Mouse (Mus musculus) hindbrain, embryonic 10.5 days (tissue): ENCODE results near the gene Cox6a2. TPM values are rescaled to one million over a fixed set of nuclear protein-coding genes. Genes with fewer than 3 reads are reported as not detected.

ENCODE experiments used
- DNase-seq: peaks from one replicate; pipeline ENCODE4 v3.0.0-alpha.2; 2017; ENCODE audit warnings: low spot score
- H3K27ac ChIP-seq: fragments of 300-500 bp; sonication (generic); 2 replicates; pipeline ENCODE4 v1.5.1; 2016; ENCODE audit warnings: mild to moderate bottlenecking, moderate library complexity
- H3K27me3 ChIP-seq: fragments of 300-500 bp; sonication (generic); 2 replicates; pipeline ENCODE4 v1.6.1; 2016; ENCODE audit warnings: mild to moderate bottlenecking; ENCODE audit not compliant: poor library complexity, insufficient read depth, severe bottlenecking
- H3K36me3 ChIP-seq: fragments of 300-500 bp; sonication (generic); 2 replicates; pipeline ENCODE4 v1.6.1; 2016; ENCODE audit warnings: mild to moderate bottlenecking, moderate library complexity
- H3K4me1 ChIP-seq: fragments of 300-500 bp; sonication (generic); replicated peaks from 2 replicates; pipeline ENCODE4 v1.6.1; 2016; ENCODE audit warnings: mild to moderate bottlenecking
- H3K4me3 ChIP-seq: fragments of 300-500 bp; sonication (generic); 2 replicates; pipeline ENCODE4 v1.5.1; 2016; ENCODE audit warnings: mild to moderate bottlenecking, moderate library complexity
- H3K9me3 ChIP-seq: fragments of 300-500 bp; sonication (generic); 2 replicates; pipeline ENCODE4 v1.6.1; 2016; ENCODE audit warnings: mild to moderate bottlenecking, moderate library complexity
- WGBS: fragments of 180-500 bp; shearing (Covaris S2); methylation state at CpG from one replicate; pipeline ENCODE4 v1.1.7; 2016; 5-methylcytosine and 5-hydroxymethylcytosine counted together
- polyA plus RNA-seq: library from polyadenylated mRNA; unstranded; fragments of >200 nt; fragmentation: Nextera tagmentation; extraction: Ambion mirVana; gene quantifications from 2 replicates; pipeline ENCODE4 v1.2.1, GENCODE M21; 2016

Gene Cox6a2
- polyA plus RNA-seq, 1 experiment from 2014 or later: not detected

- Histone ChIP-seq H3K27ac (no peak overlapping the region), H3K4me3 (no peak overlapping the region), H3K9me3 (no peaks in the 10 kb centered on the region), H3K4me1 (peaks cover 67% of the 10 kb centered on the region), H3K27me3 (peaks cover 14% of the 10 kb centered on the region; the same call in 1 of the 2 replicates), H3K36me3 (peaks cover 55% of the 10 kb centered on the region)
- WGBS: 95% methylated on average over 16 of the region's 16 CpGs
- no peak for DNase-seq
These were observed 36.1 kb upstream of the Cox6a2 start for GRCm38 (mm10) chr7:128242331-128242730.

GRCm38 (mm10) chr7:128240131-128240784 lies 34.1 kb upstream of the Cox6a2 start:
- Histone ChIP-seq H3K4me3 (no peak overlapping the region), H3K27ac (no peak overlapping the region), H3K4me1 (peaks cover 54% of the 10 kb centered on the region), H3K27me3 (peaks cover 5% of the 10 kb centered on the region; the same call in 1 of the 2 replicates), H3K36me3 (peaks cover 63% of the 10 kb centered on the region), H3K9me3 (no peaks in the 10 kb centered on the region)
- no peak for DNase-seq
- WGBS: 93% methylated on average over 27 of the region's 27 CpGs

- DNase-seq: no peak
- Histone ChIP-seq H3K4me1 (peaks cover 42% of the 10 kb centered on the region), H3K27ac (peak overlapping the region; percentile 97), H3K4me3 (peak overlapping the region; percentile 69), H3K36me3 (peaks cover 50% of the 10 kb centered on the region), H3K9me3 (no peaks in the 10 kb centered on the region), H3K27me3 (no peaks in the 10 kb centered on the region)
- 27% methylated on average over 4 of the region's 4 CpGs for WGBS
These were observed 32.8 kb upstream of the Cox6a2 start for GRCm38 (mm10) chr7:128238991-128239390.

GRCm38 (mm10) chr7:128237927-128238778 lies 32.0 kb upstream of the Cox6a2 start, which contains the start of gene 9130023H24Rik:
Gene 9130023H24Rik (minus strand): TSS chr7:128238031.
- Histone ChIP-seq H3K4me3 (peak within 1 kb of the TSS; percentile 69), H3K9me3 (no peaks in the 10 kb centered on the region), H3K27ac (peak within 1 kb of the TSS; percentile 97), H3K36me3 (peaks cover 46% of the 10 kb centered on the region), H3K4me1 (peaks cover 38% of the 10 kb centered on the region), H3K27me3 (no peaks in the 10 kb centered on the region)
- under 1% methylated on average over 72 of the region's 72 CpGs for WGBS
- DNase-seq: peak; percentile 100

GRCm38 (mm10) chr7:128237593-128237926 lies 31.4 kb upstream of the Cox6a2 start:
- Histone ChIP-seq H3K4me3 (peak overlapping the region; percentile 69), H3K27ac (peak overlapping the region; percentile 97), H3K4me1 (peaks cover 33% of the 10 kb centered on the region), H3K36me3 (peaks cover 40% of the 10 kb centered on the region), H3K27me3 (no peaks in the 10 kb centered on the region), H3K9me3 (no peaks in the 10 kb centered on the region)
- DNase-seq: no peak
- WGBS: under 1% methylated on average over 25 of the region's 25 CpGs

- 27% methylated on average over 37 of the region's 37 CpGs for WGBS
- H3K27me3 ChIP-seq: no peaks in the 10 kb centered on the region
- peak within 1 kb of the TSS; percentile 69 for H3K4me3 ChIP-seq
- peak within 1 kb of the TSS; percentile 97 for H3K27ac ChIP-seq
- peaks cover 34% of the 10 kb centered on the region for H3K36me3 ChIP-seq
- H3K4me1 ChIP-seq: peaks cover 33% of the 10 kb centered on the region
- no peaks in the 10 kb centered on the region for H3K9me3 ChIP-seq
- peak; percentile 89 for DNase-seq
These were observed 30.8 kb upstream of the Cox6a2 start, which contains the start of gene Armc5 for GRCm38 (mm10) chr7:128236856-128237592. Gene Armc5 (plus strand): TSS chr7:128237342.

GRCm38 (mm10) chr7:128236426-128236825 lies 30.2 kb upstream of the Cox6a2 start:
- H3K27me3 ChIP-seq: no peaks in the 10 kb centered on the region
- no peak for DNase-seq
- H3K4me1 ChIP-seq: peaks cover 33% of the 10 kb centered on the region
- H3K27ac ChIP-seq: peak overlapping the region; percentile 97; the same call in 1 of the 2 replicates
- WGBS: 96% methylated on average over 13 of the region's 13 CpGs
- peak overlapping the region; percentile 69 for H3K4me3 ChIP-seq
- no peaks in the 10 kb centered on the region for H3K9me3 ChIP-seq
- peaks cover 28% of the 10 kb centered on the region for H3K36me3 ChIP-seq

GRCm38 (mm10) chr7:128235481-128235880 lies 29.3 kb upstream of the Cox6a2 start:
- WGBS: 100% methylated on average over 1 of the region's 1 CpGs
- no peaks in the 10 kb centered on the region for H3K27me3 ChIP-seq
- no peak overlapping the region for H3K27ac ChIP-seq
- peaks cover 19% of the 10 kb centered on the region for H3K36me3 ChIP-seq
- no peaks in the 10 kb centered on the region for H3K9me3 ChIP-seq
- peaks cover 29% of the 10 kb centered on the region for H3K4me1 ChIP-seq
- no peak for DNase-seq
- H3K4me3 ChIP-seq: no peak overlapping the region

- no peaks in the 10 kb centered on the region for H3K9me3 ChIP-seq
- H3K27me3 ChIP-seq: no peaks in the 10 kb centered on the region
- no peak for DNase-seq
- no peak overlapping the region for H3K4me3 ChIP-seq
- no peak overlapping the region for H3K27ac ChIP-seq
- H3K36me3 ChIP-seq: peaks cover 12% of the 10 kb centered on the region
- H3K4me1 ChIP-seq: peaks cover 24% of the 10 kb centered on the region
- 88% methylated on average over 2 of the region's 2 CpGs for WGBS
These were observed 28.6 kb upstream of the Cox6a2 start for GRCm38 (mm10) chr7:128234796-128235195.

- H3K9me3 ChIP-seq: no peaks in the 10 kb centered on the region
- no peak overlapping the region for H3K4me3 ChIP-seq
- no peak for DNase-seq
- H3K4me1 ChIP-seq: peaks cover 3% of the 10 kb centered on the region
- H3K27ac ChIP-seq: no peak overlapping the region
- no peaks in the 10 kb centered on the region for H3K27me3 ChIP-seq
- peaks cover 9% of the 10 kb centered on the region for H3K36me3 ChIP-seq
- WGBS: 45% methylated on average over 8 of the region's 8 CpGs
These were observed 25.6 kb upstream of the Cox6a2 start for GRCm38 (mm10) chr7:128231741-128232140.

- H3K9me3 ChIP-seq: no peaks in the 10 kb centered on the region
- no peak overlapping the region for H3K27ac ChIP-seq
- no peak overlapping the region for H3K4me3 ChIP-seq
- no peaks in the 10 kb centered on the region for H3K36me3 ChIP-seq
- WGBS: 93% methylated on average over 3 of the region's 3 CpGs
- DNase-seq: no peak
- H3K27me3 ChIP-seq: no peaks in the 10 kb centered on the region
- no peaks in the 10 kb centered on the region for H3K4me1 ChIP-seq
These were observed 14.7 kb upstream of the Cox6a2 start for GRCm38 (mm10) chr7:128220936-128221335.

- no peaks in the 10 kb centered on the region for H3K9me3 ChIP-seq
- no peak overlapping the region for H3K4me3 ChIP-seq
- WGBS: 88% methylated on average over 4 of the region's 4 CpGs
- no peaks in the 10 kb centered on the region for H3K4me1 ChIP-seq
- no peaks in the 10 kb centered on the region for H3K27me3 ChIP-seq
- DNase-seq: no peak
- no peaks in the 10 kb centered on the region for H3K36me3 ChIP-seq
- H3K27ac ChIP-seq: no peak overlapping the region
These were observed 13.8 kb upstream of the Cox6a2 start for GRCm38 (mm10) chr7:128219952-128220351.
